Mouse (Mus musculus): ENCODE measurements around the gene Fgfr2.

The Fgfr2 gene

DNA sequence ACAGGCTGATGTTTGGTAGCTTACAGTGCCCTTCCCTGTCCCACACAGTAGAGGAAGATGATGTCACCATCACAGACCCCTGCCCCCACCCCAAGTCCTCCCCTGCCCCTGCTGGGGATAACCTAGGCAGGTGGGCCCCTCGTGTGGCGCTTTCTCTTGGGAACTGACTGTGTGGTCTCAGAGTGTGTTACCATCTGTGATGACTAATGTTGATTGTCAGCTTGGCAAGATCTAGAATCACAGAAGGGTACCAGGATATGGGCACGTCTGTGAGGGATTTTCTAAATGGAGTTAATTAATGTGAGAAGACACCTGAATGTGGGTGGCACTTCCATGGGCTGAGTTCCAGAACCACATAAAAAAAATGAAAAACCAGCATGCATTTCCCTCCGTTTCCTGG, 955.9 kb downstream of the Fgfr2 start:
- DNase-seq (ENCODE audit: low spot score): peak; percentile 42

GRCm38 (mm10) chr7:132162254-132162653, 960.9 kb downstream of the Fgfr2 start:
- DNase-seq (ENCODE audit: low spot score): no peak

DNA sequence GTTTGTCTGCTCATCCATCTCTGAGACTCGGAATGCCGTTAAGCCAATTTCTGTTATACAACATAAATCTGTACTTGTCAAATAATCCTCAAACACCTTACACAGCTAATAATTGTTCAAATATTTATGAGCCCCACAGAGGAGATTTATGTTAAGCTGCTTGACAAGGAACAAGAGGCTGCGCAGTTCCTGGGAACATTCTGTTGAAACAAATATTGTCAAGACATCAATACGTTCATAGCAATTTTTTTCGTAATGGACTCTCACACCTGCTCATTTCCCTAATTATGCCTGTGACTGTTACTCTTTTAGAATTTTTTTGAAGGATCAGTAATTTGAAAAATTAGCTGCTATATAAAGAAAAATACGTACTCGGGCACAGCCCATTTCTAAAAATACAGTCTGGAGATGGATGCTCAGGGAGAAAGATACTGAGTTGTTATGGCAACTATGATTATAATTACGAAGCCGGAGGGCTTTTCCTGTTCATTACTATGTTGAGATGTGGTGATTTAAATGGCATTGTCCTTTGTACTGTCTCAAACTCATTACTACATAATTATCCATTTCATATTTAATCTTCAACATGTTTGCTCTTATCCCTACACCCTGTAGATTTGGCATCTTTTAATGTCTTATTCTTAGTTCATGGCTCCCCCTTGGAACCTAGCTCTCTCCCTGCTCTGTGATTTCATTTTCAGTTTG, 964.7 kb downstream of the Fgfr2 start:
- DNase-seq (ENCODE audit: low spot score): no peak

DNA sequence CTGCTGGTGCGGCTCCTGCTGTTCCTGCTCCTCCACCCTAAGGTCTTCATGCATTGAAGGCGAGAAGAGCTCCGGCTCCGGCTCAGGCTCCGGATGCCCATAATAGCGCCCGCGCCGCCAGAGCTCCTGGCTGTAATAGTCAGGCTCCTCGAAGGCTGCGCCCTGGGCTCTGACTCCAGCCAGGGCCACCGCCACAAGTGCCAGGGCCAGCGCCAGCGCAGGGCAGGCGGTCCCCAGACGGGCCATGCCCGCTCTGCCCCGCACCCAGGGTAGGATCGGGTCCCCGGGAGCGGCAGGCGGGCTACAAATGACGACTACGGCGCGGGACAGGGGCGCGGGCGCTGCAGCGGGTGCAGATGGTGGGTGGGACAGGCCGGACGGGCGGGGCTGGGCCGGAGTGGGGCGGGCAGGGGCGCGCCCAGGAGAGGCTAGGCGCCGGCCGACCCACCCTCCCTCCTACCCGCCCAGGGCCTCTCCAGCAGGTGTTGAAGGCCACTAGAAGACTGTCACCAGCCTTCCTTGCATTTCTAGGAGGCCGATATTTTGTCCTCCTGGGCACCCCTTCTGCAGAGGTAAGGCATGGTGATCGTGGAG, 968.7 kb downstream of the Fgfr2 start, which contains the start of gene Cpxm2:
TSS of gene Cpxm2 (minus strand) at position 372 of the 594 bp plus-strand sequence.
- DNase-seq (ENCODE audit: low spot score): no peak

DNA sequence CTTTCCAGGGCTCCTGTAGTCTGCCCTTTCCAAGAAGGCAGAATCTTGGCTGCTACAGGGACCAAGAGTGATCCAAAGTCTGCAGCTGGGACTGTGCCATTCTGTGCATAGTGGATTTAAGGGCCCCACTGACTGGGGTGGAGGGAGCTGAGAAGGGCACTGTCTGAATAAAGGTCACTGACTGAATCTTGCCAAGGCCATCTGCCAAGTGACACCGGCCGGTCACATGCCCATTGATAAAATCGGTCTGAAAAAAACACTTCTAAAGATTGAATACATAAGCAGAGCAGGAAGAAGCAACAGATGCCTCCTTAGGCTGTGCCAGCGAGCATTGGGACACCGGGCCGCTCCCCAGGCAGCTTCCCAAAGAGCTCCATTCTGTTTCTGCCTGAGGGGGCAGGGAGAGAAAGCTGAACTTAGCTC, 969.4 kb downstream of the Fgfr2 start:
- peak; percentile 40 for DNase-seq (ENCODE audit: low spot score)

- DNase-seq (ENCODE audit: low spot score): peak; percentile 37
These were observed 977.8 kb downstream of the Fgfr2 start for GRCm38 (mm10) chr7:132145227-132145800.

DNA sequence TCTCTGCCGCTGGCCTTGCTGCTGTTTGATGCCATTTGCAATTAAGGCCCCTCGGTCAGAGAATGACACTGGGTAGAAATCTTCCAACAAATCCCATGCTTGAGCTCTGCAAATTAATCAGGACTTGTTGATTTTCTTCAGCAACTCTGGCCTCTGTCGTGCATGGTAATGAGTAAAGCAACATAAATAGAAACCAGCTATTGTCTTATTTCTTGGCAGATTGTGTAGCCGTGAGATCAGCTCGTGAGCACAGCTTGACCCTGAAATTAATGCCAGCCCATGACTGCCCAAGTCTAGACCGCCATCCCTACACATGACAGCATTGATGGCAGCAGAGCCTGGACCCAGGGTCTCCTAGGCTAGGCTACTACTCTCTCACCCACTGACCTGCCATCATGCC, 994.5 kb downstream of the Fgfr2 start:
- DNase-seq (ENCODE audit: low spot score): no peak

DNA sequence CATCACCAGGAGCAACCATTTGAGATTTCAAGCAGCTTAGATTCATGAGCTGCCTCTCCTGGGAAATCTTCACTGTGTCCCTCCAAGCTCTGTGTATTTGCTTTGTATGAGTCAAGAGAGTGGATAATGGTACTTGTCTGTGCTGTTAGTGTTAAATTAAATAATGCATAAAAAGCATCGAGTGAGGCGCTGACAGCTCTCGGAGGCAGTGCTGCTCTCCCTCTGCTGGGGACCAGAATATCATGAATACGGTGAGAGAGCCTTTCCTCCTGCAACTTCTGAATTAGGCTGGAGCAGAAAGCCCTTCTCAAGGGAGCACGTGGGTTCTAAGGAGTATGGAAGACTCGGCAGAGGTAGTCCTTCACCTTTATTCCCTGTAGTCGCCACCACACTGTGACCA, 998.2 kb downstream of the Fgfr2 start:
- DNase-seq (ENCODE audit: low spot score): no peak

DNA sequence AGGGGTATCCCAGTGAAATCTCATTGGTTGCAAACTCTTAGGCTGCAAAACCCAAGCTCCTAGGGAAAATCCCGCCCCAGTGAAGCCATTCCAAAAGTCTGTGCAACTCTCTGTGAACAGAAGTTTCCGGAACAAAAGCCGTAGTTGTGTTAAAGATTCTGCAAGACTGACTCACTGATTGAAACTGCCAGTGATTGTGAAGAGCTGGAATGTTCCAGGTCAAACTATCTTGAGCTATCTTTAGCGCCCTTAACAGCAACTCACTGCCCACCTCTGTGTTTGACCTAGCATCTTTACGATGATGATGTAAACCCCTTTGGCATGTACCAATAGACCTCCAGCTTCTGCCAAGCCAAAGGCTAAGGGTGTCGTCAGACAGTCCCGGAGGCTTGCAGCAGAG, 999.9 kb downstream of the Fgfr2 start:
- DNase-seq (ENCODE audit: low spot score): no peak

GRCm38 (mm10) chr7:132119817-132120216, 1003.3 kb downstream of the Fgfr2 start:
- no peak for DNase-seq (ENCODE audit: low spot score)

DNA sequence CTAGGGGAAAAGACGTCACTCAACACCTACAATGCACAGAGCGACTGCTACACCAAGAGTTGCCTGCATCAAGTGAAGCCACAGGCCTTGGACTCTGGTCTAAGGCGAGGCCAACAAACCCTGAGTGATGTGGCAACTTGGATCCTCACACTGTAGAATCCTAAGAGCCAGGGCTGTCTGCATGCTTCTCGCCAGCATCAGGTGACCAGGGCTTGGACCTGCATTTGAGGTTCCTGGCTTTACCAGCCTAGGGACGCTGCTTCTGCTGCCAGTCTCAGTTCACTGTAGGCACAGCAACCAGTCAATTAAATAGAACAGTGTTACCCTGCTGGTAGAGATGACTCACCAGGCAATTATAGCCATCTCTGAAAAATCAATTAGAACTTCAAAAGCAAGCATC, 1011.4 kb downstream of the Fgfr2 start:
- DNase-seq (ENCODE audit: low spot score): no peak

- DNase-seq (ENCODE audit: low spot score): no peak
These were observed 1012.8 kb downstream of the Fgfr2 start for GRCm38 (mm10) chr7:132110308-132110707.

- peak; percentile 39 for DNase-seq (ENCODE audit: low spot score)
These were observed 1016.3 kb downstream of the Fgfr2 start for GRCm38 (mm10) chr7:132106891-132107290.

GRCm38 (mm10) chr7:132105326-132105725, 1017.8 kb downstream of the Fgfr2 start:
- DNase-seq (ENCODE audit: low spot score): no peak

GRCm38 (mm10) chr7:132098441-132098840, 1024.7 kb downstream of the Fgfr2 start:
- DNase-seq (ENCODE audit: low spot score): no peak

- DNase-seq (ENCODE audit: low spot score): no peak
These were observed 1028.5 kb downstream of the Fgfr2 start for GRCm38 (mm10) chr7:132094666-132095065.

DNA sequence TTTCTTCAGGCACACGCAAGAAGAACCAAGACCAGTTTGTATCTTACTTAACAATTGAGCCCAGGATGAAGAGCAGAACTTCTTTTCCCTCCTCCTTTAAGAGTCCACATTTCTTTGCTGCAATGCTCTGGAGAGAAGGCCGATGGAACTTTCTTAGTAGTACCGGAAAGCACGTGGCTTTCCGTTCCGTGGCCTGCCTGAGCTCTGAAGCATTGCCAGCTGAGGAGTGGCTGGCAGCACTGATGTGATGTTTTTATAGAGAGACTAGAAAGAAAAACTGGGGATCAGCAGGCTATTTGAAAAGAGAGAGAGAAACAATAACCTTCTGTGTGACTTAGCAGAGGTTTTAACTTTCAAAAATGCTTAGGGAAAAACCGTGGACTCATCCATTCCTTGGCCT, 1031.6 kb downstream of the Fgfr2 start:
- DNase-seq (ENCODE audit: low spot score): no peak

- no peak for DNase-seq (ENCODE audit: low spot score)
These were observed 1034.5 kb downstream of the Fgfr2 start for GRCm38 (mm10) chr7:132088606-132089005.

- no peak for DNase-seq (ENCODE audit: low spot score)
These were observed 1035.0 kb downstream of the Fgfr2 start for GRCm38 (mm10) chr7:132088181-132088580.

DNA sequence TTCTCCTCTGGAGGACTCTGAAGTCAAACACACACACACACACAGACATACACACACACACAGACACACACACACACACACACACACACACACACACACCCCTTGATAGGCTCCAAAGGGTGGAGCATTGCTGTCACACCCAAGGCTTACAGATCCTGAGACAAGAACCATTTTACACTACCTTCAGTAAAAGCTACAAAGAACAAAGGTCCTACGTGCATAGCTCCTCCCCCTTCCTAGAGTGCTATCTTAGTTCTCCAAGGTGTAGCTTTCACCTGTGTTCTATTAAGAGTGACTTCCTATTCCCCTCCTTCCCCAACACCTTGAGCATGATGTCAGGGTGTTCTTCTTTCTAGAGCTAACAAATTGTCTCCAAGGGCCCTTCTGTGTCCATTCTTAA, 1047.3 kb downstream of the Fgfr2 start:
- DNase-seq (ENCODE audit: low spot score): no peak

- DNase-seq (ENCODE audit: low spot score): peak; percentile 16
These were observed 1048.6 kb downstream of the Fgfr2 start for GRCm38 (mm10) chr7:132074503-132074902.

DNA sequence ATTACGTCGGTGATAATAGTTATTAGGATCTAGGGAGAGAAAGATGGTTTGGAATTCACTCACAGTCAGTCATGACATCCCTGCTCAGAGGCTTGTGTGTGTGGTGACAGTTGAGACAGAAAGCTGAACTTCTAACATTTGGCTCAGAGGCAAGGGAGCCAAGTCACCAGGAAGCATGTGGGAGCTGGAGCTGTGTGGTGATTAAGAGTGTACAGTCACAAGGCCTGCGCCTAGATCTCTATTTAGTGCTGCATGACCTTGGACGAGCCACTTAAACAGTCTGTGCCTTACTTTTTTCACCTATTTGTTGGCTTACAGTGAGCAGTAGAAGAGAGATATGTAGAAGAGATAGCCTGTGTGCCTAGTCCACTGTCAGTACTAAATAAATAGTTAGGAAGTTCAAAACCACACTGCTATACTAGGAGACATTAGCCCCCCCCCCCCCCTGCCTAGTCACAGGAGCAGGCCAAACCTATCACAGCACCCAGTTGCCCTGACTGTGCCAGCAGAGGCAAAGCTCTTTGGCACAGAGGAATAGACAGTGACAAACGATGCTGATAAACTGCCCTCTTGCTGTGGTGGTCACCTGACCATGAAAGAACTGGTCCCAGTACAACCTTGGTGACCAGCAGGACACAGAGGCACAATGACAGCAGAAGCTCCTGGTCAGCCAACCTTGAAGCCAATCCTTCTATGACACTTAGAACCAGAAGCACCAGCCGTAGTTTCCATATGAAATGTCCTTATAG, 1052.1 kb downstream of the Fgfr2 start:
- no peak for DNase-seq (ENCODE audit: low spot score)

GRCm38 (mm10) chr7:132067951-132068350, 1055.2 kb downstream of the Fgfr2 start:
- no peak for DNase-seq (ENCODE audit: low spot score)

All from layer of hippocampus, adult 11-12 months (tissue).